Mouse (Mus musculus) erythroid progenitor cell, adult 5-6 weeks (primary cell): ENCODE data around the gene Kcnip4. TPM values are rescaled to one million over a fixed set of nuclear protein-coding genes. Genes with fewer than 3 reads are reported as not detected.

Experiments
- ATAC-seq: replicated peaks from 2 replicates; pipeline ENCODE4 v1.8.0; 2016; ENCODE audit warnings: moderate number of reproducible peaks, mild to moderate bottlenecking, moderate TSS enrichment, inconsistent platforms; ENCODE audit not compliant: poor library complexity, low FRiP score, severe bottlenecking
- total RNA-seq, 2 experiments: library from RNA; stranded (forward) in 1 of 2; stranded (reverse) in 1 of 2; fragments of 150-400 nt in 1 of 2; fragments of 186-747, 209-891 nt in 1 of 2; gene quantifications; 2 replicates each; pipeline versions ENCODE4 v1.2.3 to v1.2.4; 2015 to 2017; ENCODE audit warnings: low replicate concordance in 2 of 2

Kcnip4 gene
- total RNA-seq, 2 experiments from 2014 or later, result not detected

DNA sequence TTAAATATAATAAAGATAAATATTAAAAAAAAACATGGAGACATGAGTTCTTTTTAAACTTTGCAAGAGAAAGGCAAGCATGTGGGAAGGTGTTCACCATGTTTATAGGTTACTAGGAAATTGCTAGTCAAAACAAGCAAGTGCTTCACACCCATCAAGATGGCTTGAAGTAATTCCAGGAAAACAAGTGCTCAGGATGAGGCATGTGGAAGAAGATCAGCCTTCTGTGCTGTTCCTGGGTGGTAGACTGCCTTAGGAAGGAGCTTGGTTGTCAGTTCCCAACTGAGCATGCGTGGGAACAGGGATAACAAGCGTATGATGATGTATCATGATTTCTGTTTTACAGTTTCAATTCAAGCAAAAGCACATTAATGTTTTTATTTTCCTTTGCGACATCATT is 891.1 kb downstream of the Kcnip4 start:
- ATAC-seq, result no peak

DNA sequence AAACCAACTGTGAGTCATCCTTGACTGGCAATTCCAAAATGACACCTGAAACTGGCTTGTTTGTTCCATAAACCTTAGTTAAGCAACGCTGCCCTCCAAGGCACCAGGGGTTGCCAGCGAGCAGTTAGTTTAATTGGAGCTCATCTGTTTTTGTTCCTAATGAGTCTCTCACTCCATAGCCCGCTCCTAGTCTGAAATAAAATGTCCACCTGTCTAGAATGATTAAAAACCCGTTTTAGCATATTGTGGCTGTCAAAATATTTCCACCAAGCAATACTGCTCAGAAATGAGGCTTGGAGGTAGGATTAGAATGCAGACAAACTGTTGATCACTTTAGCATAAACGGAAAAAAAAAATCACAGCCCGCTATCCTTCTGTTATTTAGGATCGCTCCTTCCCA is 901.3 kb downstream of the Kcnip4 start:
- ATAC-seq, result no peak

DNA sequence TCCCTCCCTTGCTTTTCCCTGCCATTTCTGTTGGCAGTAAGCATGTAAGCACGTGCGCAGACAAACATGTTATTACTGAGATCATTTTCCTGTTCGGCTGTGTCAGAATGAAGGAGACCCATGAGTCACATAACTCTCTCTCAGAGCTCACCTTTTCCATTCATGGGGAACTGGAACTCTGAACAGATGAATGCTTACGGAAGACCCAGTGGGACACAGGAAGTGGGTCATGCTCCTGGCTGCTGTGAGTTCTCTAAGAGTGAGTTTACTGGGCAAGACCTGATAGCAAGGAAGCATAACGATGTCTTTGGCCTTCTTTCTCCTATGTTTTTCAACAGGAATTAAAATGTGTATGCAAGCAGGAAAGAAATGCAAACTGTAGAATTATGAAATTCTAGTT is 917.8 kb downstream of the Kcnip4 start:
- no peak for ATAC-seq

DNA sequence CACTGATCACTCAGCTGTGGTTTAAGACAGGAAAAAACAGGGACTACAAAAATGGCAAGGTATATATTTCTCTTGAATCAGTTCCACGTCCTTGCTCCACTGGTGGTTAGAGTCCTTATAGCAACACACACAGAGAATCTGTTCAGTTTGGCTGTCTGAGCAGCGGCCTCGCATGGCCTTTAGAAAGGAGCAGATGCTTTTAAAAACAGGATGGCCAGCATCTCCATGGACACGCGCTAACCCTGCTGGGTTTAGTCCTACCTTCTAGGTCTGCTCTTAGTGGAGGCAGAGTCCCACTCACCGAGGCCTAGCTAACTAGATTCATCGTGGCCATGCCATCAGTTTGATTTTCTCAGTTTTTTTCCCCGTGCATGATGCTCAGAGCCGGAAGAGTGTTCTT is 918.4 kb downstream of the Kcnip4 start:
- no peak for ATAC-seq

DNA sequence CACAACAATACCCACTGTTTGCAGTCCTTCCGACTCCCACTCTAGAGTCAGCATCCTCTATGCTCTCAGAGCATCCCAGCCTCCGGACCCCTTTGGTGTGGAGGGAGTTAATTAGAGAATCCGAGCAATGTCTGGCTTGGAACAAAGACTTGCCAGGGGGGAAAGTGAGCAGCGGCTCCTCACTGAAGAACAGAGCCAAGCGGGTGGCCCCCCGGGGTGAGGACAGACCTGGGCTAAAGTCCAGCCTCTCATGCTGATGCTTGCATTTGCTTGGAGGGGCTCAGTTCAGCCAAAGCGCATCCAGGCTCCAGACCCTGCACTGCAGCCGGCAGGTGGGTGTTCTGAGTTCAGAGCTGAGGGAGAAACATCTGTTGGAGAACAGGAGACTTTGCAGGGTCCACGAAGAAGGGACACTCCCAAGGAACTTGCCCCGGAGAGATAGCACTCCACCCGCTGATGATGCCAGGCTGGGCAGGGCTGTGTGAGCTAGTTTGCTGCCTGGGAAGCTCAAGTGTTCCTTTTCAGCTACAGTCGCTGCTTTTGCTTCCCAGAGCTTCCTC is 925.1 kb downstream of the Kcnip4 start:
- no peak for ATAC-seq

DNA sequence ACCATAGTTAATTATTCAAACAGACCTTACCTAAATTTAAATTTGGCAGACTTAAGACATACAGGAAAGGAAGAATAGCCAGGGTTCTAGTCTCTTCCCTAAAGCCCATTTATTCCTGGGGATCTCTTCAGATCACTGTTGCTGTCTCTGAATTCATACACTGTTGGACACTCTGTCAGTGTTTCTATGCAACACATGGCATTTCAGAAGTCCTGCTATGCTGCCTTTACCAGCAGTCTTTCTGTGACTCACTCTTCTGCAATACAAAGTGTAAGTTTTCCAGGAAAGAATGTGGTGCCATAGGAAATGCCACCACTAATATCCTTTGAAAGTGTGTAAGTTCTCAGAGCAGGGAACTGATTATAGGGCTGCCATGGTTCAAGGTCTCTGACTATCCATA is 936.7 kb downstream of the Kcnip4 start:
- ATAC-seq, result no peak

DNA sequence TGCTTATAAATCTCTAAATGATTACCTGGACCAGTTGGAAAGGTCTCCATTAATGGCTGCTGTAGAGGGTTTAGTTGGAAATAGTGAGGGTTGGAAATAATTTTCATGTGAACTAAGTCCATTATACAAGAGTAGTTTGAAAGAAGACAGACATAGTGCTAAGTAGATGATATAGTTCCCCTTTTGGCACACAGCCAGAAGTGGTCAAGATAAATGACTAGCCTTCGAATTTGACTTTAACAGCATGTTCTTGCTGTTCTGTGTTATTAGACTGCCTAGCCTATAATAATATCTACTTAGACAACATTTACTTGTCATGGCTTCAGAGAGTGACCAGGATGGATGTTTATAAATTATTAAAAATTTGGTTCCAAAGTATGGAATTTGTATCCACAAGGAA is 941.3 kb downstream of the Kcnip4 start:
- no peak for ATAC-seq

DNA sequence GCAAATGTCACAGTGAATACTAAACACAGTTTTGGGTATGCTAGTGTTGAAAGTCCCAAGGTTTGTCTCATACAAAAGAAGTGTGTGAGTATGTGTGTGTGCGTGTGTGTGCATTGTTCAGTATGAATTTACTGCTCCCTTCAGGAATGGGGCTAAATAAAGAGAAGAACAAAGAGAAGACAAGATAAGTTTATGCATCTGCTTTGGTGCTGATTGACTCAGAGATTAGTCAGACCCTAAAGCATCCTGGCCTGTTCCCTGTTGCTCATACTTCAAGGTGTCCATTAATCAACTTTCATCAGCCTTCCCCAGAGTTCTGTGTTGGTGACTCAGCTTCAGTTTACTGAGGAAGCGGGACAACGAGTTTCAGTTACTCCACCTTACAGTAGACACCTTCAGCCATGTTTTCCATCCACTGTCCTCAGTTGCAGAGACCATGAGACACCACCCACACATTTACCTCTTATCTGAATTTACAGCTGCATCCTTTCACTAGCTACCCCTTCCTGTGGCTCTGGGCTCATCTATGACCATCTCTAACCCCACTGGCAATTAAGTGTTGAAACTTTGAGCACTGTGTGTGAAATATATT is 960.6 kb downstream of the Kcnip4 start:
- ATAC-seq, result no peak

DNA sequence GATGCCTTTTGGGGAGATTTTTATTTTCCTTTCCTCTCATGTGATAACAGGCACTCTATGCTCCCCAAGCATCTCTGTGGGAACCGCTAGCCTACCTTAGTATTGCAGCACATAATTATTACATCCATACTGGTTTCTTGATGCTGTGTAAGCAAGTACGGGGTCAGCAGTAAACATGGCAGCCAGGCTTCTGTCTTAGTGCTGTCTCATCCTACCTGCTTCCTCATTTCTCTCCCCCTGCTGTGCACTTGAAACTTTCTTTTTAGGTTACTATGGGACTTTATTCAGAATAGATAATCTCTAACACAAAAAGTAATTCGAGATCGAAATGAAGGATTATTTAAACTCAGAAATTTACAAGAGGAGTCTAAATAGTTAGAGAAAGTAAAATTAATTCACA is 973.0 kb downstream of the Kcnip4 start:
- no peak for ATAC-seq

DNA sequence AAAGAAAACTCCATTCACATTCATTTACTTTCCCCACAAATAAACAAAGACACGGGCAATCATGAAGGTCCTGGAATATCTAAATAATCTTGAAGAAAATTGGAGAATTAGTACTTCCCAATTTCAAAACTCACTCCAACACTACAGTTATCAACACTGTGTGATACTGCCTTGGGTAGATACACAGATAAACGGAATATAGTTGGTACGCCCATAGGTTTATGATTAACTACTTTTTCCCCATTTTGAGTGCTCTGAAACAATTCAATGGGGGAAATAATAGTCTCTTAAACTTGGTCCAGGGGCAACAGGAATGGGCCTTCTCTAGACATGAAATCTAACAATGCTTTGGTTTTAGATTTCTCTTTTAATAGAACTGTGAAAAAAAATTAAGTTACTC is 978.9 kb downstream of the Kcnip4 start:
- ATAC-seq, result no peak

DNA sequence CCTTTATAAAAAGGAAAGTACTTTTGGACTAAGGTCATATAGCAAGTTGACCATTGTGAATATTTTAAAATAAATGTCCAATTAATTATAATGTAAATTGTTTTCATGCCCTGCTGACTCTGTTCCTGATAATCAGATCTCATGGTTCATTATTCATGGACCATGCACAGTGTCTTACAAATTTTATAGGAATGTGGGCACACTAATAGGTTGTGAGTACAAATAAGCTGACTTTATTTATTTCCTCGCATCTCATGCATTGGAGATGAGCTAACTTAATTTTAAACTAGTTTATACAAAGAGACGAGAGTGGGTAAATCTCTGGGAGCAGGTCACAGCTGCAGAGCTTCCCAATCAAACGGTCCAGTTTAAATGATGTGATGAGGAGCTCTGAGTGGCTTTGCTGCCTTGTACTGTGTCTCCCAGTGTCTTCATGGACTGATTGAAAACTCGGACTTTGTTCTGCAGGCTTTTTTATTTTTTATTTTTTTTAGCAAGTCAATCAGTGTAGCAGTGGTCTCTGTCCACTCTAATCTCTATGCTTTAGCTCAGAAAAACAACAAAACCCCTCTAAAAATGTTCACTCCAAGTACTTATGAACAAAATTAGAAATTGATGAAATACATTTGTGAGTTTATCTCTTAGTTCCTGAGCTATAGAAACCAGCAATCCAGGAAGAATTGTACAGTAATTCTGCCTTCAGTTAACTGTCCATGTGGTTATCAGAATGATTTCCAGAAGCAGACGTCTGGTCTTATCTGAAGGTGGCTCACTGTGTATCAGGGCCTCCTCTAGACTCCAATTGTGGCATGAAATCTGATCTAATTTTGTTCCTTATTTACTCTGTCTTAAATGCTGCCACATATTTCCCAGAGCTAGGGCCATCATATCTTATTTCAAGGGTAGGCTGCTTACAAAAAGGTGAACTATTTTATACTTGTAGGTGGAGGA is 979.6 kb downstream of the Kcnip4 start:
- ATAC-seq, result no peak

DNA sequence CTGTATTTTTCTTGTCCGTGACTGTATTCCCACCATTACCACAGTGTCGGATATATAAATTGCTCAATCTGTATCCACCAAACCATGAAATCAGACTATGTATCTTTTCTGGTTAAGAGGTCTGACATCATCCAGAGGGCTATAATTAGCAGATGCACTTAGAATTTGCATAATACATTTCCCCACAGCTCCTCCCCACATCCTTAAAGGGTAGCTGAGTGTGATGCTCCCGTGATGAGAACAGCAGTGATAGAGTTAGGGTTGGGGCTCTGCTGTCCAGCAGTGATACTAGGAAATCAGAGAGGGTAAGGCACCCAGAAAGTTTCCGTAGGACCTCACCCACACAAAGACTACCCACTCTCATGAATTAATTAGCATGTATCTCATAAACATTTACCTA is 1006.7 kb downstream of the Kcnip4 start:
- no peak for ATAC-seq

DNA sequence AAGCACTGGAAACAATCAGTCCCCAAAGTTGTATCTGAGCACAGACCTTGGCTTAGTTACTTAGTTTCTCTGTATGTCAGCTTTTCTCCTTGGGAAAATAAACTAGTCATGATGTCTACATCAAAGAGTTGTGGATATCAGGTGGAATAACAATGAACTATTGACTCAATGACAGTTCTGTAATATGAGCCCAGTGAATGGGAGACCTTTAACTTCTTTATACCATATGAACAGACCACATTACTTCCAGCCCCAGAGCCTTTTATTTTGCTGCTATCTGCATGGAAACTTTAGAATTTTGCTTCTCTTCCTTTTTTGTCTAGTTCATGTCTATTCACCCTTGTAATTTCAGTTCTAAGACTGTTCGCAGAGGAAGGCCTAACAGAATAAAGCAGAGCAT is 1011.4 kb downstream of the Kcnip4 start:
- no peak for ATAC-seq

DNA sequence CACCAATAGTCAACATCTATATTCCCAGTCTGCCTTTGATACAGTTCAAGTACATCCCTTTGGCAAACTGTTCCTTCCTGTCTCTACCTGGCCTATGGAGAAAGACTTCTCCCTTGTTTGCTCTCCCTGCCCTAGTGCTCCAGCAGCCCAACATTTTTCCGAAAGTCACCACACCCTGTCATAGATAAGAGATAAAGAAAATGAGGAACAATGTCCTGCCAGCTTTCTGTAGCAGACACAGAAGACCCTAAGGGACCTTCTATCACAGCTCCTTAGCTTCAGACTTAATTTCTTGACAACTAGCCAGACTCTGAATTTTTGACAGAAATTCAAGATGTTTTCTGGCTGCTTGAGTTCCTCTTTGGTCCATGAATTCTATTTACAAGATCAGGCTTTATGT is 1013.4 kb downstream of the Kcnip4 start:
- ATAC-seq, result no peak

DNA sequence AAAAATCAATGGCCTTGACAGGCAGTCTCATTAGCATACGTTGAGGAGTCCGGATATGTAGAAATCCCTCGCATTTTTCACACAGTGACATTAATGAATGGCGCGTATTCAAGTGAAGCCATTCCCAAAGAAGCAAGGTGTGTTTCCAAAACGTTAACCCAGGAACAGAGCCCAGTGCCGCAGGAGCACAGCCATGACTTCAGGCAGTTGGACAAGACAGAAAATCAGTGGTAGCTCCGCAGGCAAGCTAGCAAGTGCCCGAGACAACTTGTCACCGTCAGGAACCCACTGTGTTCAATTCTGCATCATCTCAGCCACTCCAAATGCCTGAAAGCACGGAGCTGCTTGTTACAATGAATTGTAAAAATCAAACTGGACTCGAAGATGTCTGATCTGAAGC is 1014.5 kb downstream of the Kcnip4 start:
- no peak for ATAC-seq

DNA sequence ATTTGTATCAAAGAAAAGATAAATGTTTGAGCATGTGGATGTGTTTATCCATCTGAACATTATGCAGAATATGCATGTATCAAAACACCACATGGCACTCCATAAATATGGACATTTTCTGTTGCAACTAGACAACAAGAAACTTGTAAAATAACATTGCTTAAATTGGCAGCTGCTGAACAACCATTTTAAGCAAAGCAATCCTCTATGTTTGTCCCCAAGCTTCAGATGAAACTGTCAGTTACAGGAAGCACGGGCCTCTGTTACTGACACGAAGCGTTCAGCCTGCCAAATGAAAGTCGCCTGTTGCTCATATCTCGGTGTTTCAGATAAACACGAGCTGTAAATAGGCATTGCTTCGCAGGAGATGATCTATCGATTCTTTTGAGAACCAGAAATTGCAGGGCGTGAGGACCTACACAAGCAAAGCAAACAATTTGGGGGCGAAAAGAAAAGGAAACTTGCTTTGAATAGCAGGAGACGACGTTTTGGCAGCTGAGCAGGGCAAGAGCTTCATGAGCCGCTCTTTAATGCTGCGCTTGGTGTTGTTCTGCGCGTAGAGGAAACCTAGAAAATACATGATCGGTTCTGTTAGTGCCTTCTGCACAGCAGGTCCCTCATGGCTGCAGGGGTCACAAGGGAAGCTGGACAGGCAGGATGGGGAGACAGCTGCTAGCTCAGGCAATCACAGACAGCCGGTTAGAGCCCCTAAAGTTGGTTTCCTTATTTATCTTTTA is 1015.3 kb downstream of the Kcnip4 start:
- ATAC-seq, result no peak

DNA sequence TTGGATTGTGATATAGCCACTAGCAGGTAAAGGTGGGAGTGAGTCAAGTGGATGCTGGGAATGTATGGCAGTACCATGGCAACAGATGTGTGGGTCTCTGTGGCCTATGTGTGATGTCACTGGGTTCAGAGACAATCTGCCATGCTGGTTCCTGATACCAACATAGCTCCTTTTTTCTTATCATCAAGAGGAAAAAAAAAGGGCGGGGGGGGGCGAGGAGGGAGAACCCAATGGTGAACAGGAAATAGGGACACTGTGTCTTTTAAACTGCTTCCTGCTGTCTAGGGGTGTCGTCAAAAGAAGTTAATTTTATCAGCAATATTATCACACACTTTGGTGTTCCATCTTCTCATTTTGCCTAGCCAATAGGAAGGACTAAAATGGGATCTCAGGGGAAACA is 1021.6 kb downstream of the Kcnip4 start:
- no peak for ATAC-seq

DNA sequence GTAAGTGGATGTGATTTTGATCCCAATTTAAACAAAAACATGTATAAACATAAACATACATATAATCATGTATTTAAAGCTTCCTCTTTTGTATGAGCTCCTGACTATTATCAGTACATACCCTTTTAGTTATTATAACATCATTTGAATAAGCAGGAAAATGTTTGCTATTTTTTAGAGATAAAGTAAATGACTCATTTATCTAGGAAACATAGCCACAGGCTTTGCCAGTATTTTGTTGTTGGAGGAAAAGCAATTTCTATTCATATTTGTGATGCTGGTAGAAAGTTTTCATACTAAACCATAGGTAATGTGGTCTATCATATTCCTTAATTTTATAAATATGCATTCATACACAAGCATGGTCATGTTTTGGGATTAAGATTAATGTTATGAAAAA is 1022.3 kb downstream of the Kcnip4 start:
- ATAC-seq, result no peak

DNA sequence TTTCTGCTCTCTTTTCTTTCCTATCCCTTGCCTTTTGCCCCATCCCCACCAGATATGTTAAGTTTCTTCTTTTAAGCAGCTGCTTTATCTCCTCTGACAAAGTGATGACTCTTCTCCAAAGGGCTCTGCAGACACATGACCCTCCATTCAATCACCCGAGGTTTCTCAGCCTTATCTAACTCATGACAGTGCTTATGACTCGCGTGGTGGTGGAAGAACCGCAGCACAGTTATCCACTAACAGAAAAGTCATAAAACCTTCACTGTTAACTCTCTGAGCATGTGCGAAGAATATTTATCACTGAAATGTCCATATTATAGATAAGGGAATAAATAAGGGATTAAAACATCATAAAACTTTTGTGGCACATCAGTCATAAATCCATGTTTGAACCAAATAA is 1024.5 kb downstream of the Kcnip4 start:
- ATAC-seq, result no peak

DNA sequence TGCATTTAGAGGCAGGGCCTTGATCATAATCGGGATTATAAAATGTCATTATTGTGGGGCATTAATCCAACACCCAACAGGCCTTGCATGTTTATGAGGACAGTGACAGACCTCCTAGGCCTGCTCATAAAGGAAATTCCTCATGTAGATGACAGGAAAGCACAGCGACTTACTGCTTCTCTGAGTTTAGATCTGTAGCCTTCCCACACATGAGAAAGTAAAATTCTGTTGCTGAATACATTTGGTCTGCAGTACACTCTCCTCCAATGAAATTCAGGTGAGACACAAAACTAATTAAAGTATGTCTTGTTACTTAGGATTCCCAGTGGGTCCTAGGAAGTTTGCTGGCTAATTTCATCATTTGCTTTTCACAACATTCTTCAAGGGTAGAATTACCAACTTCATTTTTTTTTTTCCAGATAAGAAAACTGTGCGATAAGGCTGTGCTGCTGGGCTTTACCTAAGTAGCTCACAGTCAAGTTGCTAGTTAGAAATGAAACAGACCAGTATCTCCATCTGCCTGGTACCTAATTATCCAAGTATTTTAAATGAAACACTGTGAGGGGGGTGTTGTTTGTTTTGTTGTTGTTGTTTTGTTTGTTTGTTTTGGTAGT is 1033.7 kb downstream of the Kcnip4 start:
- no peak for ATAC-seq
